Mouse (Mus musculus): ENCODE data around the gene Tmem30a. TPM values are rescaled to one million over a fixed set of nuclear protein-coding genes. Genes with fewer than 3 reads are reported as not detected.

Gene Tmem30a
- total RNA-seq, 2 experiments from 2014 or later: 111 to 118 TPM

DNA sequence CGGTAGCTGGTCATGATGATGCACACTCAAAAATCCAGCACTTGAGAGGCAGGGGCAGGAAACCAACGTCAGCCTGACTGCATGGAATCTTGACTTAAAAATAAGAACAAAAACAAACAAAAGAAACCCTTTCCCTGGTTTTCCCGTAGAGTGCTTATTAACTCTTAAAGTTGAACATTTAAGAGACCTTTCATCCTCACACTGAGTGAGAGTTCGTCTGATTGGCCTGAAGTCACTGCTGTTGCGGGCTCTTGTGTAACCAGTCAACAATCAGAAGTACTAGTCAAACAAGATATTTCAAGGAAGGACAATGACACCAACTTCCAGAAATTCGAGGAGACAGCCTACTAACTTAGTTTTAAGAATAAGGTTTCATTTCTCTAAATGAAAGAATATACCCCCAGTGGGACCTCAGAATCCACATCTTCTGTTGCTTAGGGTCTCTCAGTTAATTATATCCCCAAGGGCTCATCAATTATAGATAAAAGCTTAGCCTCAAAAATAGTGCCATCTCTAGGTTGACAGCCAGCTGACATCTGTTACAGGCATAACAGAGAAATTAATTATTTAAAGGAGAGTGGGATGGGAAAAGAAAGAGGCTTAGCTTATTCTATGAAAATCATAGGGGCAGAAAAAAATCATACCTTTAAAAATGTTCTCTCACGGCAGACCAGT, 3.3 kb upstream of the Tmem30a start:
- no peak for ATAC-seq (ENCODE audit: poor library complexity, severe bottlenecking)

DNA sequence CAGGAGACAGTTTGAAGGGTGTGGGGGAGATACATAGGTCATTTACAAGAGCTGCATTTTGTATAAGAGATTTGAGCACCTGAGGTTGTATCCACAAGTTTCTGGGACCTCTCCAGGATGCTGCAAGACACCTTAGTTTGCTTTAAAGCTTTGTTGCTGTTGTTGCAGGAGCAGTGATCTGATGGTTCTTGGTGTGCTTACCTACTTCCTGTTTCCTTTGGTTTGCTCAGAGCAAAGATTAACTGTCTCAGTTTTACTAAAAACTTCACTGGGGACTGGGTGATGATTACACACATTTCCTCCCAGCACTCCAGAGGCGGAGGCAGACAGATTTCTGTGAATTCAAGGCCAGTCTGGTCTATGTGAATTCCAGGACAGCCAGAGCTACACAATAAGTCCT, 1.8 kb upstream of the Tmem30a start:
- peak; percentile 10; the same call in 1 of the 2 replicates for ATAC-seq (ENCODE audit: poor library complexity, severe bottlenecking)

DNA sequence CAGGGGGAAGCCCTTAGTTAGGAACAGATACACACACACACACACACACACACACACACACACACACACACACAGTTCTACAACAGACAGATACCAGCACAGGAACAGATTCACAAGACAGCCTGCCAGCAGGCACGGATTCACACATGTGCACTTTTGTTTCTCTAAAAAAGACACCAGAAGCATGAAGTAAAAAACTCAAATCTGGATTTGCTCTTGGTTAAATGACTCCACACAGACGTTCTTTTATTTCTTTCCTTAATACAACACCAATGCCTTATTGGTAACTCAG, 7.6 kb downstream of the Tmem30a start:
- ATAC-seq (ENCODE audit: poor library complexity, severe bottlenecking): no peak

DNA sequence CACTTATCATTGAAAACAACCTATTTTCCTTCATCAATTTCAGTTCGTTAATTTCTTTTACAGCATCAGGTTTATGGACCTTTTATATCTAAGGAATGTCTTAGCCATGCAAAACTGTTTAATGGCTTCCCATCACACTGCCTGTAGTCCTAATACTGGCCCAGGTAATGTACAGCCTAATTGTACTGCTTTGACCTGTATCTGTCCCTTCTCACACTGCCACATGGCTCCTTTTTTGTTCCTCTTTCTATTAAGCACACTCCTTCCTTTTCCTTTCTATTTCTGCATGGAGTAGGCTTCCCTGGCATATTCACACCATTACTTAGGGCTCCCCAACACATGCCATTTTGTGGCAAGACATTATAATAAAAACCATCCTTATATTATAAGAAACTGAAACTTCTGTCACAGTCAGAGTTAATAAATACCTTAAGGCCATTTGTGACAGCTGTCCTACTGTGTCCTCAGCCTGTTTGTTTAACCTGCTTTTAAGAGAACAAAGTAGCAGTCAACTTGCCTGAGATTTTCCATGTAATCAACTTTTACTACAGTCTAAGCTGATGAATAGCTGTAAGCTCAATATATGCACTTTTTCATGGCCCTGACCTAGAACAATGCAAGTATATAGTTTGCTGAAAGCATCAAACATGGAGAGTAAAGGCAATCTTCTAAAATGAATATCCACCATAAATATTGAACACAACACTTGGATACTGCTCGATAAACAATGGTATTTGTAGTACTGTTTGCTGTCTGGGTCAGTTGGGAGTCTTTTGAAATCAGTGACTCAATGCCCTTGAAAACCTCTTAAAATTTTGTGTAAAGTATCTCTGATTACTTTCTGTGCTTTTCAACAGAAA, 8.1 kb downstream of the Tmem30a start:
- 0 out of 2 replicates have a peak, but pooled peaks have one; percentile 48 for ATAC-seq (ENCODE audit: poor library complexity, severe bottlenecking)

DNA sequence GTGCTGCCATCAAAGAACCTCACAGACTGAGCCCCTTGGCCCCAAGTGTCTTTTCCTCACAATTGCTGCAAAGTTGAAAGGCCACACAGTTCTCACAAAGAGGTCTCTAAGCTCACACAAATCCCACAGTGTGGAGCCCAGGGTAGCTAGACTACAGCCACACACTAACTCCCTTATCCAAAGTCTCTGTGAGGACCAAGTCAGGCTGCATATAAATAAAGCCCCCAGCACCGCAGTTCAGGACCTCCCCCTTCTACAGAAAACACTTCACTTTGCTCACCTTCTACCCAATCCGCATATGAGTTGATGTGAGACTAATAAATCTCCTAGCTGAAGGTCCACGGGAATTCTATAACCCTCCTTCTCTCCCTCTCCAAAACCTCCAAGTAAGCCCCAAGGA, 8.9 kb downstream of the Tmem30a start:
- ATAC-seq (ENCODE audit: poor library complexity, severe bottlenecking): no peak

DNA sequence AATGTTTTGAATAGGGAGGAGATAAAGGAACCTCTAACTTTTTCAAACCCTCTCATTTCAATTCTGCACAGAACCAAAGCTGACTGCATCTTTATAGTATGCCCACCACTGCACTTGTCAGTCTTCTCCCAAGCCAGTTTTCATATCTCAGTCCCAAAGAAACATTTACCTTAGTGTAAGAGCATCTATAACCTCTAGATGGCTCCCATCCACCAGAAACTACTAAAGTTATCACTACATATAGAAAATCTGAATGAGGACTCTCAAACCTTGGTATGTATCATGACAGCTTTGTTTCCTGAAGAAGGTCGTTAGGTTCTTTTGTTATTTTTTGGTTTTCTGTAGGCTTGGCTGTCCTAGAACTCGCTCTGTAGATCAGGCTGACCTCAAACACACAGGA, 14.0 kb downstream of the Tmem30a start:
- ATAC-seq (ENCODE audit: poor library complexity, severe bottlenecking): peak; percentile 71

DNA sequence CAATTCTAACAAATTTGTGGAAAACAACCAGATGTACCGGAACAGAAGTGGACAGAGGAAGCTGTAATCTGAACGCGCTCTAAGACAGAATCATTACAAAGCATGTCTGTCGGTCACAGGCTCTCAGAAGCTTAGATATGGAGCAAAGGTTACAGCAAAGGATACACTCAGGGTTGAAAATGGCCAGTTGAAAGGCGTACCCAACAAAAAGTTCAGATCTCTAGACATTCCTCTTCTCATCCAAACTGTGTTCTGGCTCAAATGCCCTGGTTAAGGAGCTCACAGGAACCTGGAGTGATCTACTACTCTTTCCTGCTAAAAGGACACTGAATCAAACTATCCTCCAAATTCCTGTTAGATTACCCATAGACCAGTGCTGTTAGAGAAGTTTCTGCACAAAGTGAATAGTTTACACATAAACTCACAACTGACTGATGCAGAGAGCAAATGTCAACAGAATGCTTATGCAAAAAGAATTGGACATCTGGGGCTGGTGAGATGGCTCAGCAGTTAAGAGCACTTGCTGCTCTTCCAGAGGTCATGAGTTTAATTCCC, 26.2 kb downstream of the Tmem30a start:
- no peak for ATAC-seq (ENCODE audit: poor library complexity, severe bottlenecking)

DNA sequence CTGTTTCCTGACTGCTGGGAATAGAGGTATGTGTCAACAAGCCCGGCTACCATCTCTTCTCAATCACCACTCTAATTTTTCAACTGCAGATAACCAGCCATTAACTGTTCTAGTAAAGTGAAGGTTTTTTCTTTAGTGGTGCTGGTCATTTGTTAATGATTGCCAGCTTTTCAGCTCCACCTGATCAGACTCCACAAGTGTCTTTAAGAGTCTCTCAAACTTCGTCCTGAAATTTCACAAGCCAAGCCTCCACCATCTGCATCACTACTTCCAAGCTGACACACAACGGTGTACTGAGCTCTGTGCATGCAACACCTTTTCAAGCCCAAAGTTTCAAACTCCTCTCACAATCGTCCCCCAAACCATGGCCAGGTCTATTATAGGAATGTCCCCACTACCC, 28.0 kb downstream of the Tmem30a start:
- no peak for ATAC-seq (ENCODE audit: poor library complexity, severe bottlenecking)

DNA sequence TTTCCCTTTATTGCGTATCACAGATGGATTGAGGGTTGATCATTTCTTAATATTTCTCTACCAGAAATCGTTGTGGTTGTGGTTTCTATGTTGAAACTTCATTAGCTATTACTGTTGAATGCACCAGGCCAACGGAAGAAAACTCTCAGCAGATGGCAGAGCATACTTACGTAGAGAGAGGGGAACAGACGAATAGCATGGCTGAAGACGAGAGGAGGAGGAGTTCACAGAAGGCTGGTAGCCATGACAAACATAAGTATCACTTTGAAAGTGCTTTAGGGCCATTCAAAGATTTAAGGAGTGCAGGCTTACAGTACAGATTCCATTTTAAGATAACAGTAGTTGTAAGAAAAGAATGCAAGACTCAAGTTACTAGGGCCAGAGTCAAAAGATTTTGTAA, 30.8 kb downstream of the Tmem30a start:
- ATAC-seq (ENCODE audit: poor library complexity, severe bottlenecking): peak; percentile 31

DNA sequence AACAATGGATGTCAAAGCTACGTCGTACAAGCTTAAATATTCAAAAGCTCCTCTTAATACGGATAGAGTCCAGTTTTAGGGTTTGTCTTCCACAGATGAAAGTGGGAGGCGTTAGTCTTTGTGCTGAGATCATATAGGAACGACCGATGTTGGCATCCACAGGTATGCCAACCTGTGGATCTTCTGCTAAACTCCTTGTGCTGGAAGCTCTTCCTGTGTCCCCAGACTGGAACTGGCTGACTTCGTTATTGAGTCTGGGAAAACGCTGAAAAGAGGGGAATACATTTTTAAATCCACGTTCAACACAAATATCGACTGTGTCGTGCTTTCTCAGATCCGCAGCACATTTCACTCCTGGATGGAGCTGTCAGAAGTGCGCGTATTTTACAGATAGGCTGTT, 33.2 kb downstream of the Tmem30a start:
- ATAC-seq (ENCODE audit: poor library complexity, severe bottlenecking): no peak; the same call in 1 of the 2 replicates

DNA sequence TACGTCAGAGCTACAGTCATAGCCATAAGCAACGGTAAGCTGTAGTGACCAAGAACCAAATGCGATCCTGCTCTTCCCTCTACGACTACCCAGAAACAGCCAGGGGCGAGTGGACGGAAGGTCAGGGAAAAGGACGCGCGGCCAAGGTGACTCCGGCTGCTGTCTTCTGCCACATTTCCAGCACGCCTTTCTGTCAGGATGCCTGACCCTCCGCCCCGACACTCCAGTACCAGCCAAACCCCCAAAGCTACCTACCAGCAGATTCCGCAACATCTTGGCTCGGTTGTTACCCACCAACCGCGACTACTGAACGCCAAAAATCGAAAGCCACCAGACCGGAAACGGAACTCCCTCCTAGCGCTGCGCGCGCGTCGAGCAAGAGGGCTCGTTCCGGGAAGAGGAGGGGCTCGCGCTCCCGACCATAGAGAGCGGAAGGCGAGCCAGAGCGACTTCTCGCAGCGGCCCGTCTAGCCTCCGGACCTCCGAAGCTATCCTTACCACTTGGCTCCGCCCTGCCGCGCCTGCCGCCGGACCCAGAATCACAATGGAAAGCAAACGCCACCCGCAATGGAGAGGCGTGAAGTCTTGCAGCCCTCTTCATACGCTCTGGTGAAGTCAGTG, 33.8 kb downstream of the Tmem30a start, which contains the start of gene Cox7a2:
Gene Cox7a2, minus strand, starts transcription at position 494 of the 621 bp plus-strand sequence.
- peak; percentile 94 for ATAC-seq (ENCODE audit: poor library complexity, severe bottlenecking)

DNA sequence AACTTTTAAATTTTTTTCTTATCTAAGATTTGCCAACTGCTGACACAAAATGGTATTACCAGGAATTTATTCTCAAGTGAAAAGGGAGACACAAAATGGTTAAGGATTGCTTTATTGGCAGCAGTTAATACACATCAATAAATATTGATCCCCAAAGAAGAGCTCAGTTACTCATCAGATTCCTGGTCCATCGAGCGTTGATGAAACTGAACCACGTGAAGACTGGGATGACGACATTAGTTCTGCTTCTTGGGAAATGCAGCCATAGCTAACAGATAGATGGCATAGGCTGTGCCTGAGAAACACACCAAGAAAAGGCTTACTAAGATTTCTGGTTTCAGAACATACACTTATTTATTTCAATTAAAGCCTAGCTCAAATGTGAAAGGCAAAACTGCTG, 38.0 kb downstream of the Tmem30a start:
- no peak for ATAC-seq (ENCODE audit: poor library complexity, severe bottlenecking)

DNA sequence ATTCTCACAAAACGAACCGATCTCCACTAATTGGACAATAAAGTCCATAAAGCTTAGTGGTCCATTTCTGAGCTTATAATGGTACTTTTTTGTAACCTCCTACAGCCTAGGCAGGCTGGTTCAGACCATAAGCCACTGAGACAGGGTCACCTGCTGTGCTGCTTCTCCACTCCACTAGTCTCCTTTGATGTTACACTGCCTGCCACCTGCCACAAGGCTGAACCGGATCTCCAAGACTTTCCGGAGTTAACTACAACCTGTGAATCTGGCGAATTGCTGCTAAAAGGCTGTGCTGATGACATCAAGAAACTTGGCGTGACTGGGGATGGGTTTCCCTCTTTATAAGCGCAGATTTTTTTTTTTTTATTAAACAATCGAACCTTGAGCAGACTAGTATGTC, 41.5 kb downstream of the Tmem30a start:
- no peak for ATAC-seq (ENCODE audit: poor library complexity, severe bottlenecking)

DNA sequence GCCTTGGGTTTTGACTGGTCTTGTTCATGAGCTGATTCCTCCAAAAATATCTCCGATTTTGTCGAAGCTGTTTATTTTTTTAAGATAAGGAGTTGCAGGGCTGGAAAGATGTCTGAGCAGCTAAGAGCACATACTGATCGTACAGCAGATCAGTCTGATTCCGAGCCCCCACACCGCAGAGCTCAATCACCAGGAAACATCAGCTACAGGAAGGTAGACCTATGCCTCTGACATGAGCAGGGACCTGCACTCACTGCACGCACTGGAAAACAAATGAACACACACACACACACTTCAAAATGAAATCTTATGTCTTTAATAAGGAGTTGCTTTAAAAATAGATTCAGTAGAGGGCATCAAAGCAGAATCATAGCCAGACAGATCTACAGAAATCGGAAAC, 42.6 kb downstream of the Tmem30a start:
- no peak for ATAC-seq (ENCODE audit: poor library complexity, severe bottlenecking)

DNA sequence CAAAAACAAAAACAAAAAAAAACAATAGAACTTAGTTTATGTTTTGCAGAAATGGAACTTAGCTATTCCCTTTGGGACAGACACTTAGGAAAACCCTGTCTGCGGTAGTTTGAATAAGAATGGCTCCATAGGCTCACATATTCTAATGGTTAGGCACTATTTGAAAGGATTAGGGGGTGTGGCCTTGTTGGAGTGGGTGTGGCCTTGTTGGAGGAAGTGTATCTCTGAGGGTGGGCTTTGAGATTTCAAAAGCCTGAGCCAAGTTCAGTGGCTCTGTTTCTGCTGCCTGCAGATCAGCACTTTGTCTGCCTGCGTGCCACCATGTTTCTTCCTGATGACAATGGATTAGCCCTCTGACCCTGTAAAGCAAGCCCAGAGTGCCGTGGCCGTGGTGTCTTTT, 48.3 kb downstream of the Tmem30a start:
- ATAC-seq (ENCODE audit: poor library complexity, severe bottlenecking): no peak

DNA sequence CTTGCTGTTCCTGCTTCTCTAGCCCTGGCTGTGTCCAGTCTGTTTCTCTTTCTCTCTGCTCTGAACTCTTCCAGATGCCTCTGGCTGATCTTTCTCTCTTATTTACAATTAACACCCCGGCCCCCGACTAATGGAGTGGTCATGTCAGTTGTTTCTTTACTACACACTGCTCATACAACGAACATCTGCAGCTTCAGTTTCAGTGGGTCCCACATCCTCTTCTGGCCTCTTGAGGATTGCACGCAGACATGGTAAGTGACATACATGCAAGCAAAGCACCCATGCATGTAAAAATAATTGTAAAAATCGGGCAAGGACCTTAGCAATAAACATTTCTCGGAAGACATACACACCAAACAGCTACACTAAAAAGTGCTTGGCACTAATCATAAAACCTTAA, 57.7 kb downstream of the Tmem30a start:
- ATAC-seq (ENCODE audit: poor library complexity, severe bottlenecking): no peak

DNA sequence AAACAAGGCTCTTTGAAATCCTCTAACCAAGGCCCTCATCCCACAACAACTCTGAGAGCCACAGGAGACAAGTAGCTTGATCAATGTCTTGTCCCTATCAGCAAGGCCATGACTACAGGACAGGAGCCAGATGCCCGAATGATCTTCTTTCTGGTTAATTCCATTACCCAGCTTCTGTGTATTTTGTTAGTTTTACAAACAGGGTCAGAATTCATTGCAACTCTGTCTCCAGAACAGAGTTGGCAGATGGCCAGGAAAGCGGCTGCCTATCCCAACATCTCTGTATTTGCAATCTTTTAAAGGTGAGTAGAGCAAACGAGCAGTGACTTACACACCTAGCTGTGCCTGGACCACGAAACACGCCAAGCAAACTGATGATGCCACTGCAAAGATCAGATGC, 63.0 kb downstream of the Tmem30a start:
- no peak for ATAC-seq (ENCODE audit: poor library complexity, severe bottlenecking)

DNA sequence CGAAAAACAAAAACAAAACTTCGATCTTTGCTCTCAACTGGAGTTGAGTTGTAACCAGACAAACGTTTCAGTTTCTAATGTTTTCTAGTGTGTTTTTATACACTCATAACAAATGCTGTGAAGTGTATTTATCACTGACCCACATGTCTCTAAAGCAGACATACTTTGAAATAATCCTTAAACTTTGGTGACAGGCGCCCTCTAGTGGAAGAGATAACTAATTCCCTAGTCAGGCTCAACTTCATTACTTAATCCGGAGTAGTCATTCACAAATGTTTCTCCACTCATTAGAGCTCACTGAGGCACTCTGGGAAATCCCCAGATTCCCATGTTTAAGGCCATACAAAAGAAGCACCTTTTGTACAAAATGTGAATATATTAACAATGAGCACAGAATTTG, 70.2 kb downstream of the Tmem30a start:
- ATAC-seq (ENCODE audit: poor library complexity, severe bottlenecking): peak; percentile 49

DNA sequence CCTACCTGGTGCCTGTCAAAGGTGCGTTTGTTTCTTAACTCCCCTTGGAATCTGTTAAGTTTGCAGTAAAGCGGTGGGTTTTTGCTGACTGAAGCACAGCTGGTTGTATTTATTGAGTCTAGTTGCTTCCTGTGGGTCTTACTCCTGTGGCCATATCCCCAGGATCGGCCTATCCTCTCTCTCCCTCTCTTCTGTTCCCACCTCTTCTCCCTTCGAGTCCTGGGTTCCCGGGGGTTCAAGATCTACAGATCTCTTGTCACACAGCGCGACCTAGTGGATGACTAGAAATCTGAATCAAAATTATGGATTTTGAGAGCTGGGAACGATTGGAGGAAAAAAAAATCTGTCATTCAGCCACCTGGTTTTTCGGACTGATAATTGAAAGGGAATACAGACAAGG, 72.3 kb downstream of the Tmem30a start:
- ATAC-seq (ENCODE audit: poor library complexity, severe bottlenecking): no peak

DNA sequence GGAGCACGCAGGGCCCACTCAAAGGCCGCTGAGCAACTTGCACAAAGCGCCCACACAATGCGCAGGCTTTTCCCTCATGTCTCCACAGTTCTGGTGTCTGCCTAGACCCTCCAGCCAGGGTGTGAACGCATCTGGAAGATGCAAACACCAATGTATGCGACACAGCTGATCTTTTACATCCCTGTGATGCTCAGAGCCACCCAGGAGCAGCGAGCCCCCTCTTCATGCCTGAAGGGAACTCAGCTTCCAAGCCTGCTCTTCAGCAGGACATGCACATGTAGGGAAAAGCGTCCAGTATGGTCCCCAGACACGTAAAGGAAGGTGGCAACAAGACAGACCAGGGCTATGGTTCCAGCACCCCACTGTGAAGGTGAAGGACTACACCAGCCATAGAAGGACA, 73.2 kb downstream of the Tmem30a start:
- ATAC-seq (ENCODE audit: poor library complexity, severe bottlenecking): no peak

DNA sequence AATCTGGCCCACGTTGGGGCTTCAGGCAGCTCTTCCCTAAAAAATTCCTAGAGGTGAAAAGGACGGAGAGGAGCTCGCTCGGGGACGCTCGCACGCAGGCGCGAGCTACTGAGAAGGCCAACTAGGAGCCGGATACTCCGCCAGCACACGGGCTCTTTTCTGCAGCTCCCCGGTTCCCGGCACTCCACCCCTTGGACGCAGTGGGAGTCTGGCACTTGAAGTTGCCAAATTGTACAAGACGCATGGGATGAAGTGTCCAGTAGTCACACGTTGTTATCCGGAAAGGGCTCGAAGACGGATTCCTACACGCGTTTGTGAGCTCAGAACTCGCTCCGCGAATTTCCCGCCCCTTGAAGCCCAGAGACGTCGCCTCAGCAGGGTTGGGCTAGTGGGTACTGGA, 73.9 kb downstream of the Tmem30a start:
- ATAC-seq (ENCODE audit: poor library complexity, severe bottlenecking): no peak

Measured in megakaryocyte, adult 5-6 weeks (primary cell).